Mouse (Mus musculus): Measurements from ENCODE around the gene Etl4.

DNA sequence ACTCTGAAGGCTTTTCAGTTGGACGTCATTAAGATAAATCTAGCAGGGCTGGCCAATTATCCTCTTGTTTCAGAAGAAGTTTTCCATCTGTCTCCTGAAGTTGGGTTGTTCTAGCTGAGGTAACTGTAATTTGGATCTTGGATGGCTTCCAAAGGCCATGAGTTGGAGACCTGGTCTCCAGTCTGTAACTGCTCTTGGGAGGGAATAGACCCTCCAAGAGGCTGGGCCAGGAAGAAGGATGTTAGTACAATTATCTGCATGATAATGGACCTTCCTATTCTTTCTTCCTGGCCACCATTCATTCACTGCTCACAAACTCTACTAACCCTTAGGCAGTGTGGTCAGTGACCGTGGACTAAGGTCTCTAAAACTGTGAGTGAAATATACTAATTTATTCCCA is 684.5 kb downstream of the Etl4 start:
- TF ChIP-seq POLR2A (IDR thresholded peaks at IDR 0.05; ENCODE audit: insufficient read depth, low read length) (no peak), CTCF (IDR thresholded peaks at IDR 0.05; ENCODE audit: low read depth, low read length) (no peak), EP300 (IDR thresholded peaks at IDR 0.05; ENCODE audit: insufficient read depth, low read depth, low read length) (no peak)
